Mouse (Mus musculus) 3T3-L1 (cell line): ENCODE results near the gene Mettl3.

ENCODE experiments used
- DNase-seq: peaks from one replicate; pipeline ENCODE4 v3.0.0-alpha.2; 2015; ENCODE audit warnings: low read depth, low spot score

Mettl3 gene

DNA sequence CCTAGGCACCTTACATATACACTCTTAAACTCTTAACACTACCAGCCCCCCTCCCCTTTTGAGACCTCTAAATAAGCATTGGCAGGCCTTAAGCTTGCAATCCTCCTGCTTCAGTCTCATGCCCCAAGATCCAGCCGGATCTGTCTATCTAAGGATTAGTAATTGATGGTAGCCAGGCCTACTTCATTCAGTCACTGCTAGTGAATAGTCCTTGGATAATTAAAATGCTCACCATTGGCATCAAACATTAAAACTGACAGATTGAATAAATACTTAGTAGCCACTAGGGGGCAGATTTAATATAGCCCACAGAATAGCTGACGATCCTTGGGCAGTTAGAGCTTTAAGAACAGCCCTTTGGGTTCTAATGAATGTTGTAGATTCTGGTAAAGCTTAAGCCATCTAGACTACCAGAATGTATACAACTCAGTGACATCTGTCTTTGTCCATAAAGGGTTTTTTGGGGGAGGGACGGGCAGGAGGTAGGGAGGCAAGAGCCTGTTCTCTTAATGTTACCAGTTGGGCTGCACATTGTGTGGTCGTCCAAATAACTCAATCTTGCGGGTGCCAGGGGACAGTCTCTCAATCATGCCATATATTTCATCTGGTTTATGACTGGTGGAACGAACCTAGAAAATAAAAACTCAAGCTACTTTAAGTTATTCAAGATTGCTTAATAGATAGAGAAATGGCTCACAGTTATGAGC is 9.2 kb downstream of the Mettl3 start:
- peak; percentile 72 for DNase-seq

DNA sequence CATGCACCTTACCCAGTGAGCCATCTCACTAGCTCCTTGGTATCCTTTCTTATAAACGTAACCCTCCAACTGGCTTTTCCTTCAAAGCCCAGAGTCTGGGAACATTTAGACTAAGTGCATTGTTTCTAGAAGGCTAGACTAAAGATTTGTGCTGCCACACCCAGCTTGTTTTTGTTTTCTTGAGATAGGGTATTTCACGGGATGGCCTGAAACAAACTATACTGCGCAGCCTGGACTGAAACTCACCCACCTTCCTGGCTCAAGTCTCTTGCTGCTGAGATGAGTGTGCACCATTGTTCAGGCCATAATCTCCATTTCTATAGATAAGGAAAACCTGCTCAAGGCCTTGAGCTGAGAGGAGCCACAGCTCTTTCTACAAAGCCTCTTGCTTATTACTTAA is 20.7 kb downstream of the Mettl3 start:
- no peak for DNase-seq

DNA sequence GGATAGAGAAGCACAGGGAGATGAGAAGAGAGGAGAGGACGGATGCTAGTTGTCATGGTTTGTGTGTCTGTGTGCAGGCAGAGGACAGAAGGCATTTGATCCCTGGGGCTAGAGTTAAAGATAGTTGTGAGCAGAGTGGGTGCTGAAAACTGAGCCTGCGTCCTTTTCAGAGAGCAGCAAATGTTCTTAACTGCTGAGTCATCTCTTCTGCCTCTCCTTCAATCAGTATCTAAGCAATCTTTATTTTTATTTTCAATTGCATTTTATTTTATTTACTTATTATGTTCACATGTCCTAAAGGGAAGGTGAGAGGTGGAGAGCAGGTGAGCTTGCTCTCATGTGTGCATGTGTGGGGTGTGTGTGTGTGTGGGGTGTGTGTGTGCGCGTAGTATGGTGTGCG is 21.3 kb downstream of the Mettl3 start:
- DNase-seq = no peak

DNA sequence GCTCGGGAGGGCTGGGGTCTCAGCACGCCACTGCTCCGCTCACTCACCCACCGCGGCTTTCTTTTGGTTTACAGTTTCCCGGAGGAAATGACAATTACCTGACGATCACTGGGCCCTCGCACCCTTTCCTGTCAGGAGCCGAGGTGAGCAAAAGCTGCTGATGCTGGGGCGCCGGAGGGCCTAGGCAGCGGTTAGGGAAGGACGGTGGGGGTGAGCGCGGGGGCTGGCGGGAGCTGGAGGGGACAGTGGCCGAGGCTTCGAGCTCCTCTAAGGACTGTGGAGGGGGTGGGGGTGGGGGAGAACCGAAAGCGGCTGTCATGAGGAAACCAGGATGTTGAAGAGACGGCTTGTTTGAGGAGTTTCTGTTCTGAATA is 25.2 kb downstream of the Mettl3 start:
- peak; percentile 22 for DNase-seq

DNA sequence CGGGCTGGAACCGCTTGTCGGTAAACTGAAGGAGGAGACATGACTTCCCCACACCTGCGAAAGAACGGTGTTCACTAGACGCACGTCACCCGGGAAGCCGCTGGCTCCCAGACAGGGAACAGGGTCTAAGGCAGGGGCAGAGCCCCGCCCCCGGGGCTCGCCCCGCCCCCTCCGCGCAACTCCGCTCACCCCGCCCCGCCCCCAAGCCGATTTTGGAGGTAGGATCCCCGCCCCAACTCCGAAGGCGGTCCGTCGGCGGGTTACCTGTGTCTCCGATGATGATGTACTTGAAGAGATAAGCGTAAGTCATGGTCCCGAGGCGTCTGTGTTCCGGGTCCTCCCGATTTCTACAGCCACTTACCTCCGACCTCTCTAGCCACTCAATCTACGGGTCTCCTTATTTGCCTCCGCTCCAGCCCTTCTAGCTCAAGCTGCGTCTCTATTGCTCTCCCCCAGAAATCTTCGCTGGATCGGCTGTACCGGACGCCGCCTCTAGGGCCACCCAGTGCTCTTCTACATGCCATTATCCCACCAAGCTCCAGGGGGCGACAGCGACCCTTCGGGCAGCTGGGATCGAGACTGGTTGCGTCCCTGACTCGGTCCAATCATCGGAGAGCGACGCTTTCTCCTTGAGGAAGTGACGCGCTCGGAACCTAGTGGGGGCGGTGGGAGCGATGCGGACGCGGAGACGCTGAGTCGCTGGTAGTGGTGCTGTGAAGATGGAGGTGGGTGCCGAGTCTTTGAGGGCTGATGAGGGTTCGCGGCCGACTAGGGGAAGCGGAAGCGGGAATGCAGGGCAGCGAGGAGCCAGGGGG is 25.8 kb downstream of the Mettl3 start, which contains the start of the genes Tox4 and Rab2b:
Tox4 (plus strand) TSS at position 215 of the 815 bp plus-strand sequence.
Rab2b (minus strand) TSS at position 614 of the 815 bp plus-strand sequence.
- DNase-seq = peak; percentile 99

DNA sequence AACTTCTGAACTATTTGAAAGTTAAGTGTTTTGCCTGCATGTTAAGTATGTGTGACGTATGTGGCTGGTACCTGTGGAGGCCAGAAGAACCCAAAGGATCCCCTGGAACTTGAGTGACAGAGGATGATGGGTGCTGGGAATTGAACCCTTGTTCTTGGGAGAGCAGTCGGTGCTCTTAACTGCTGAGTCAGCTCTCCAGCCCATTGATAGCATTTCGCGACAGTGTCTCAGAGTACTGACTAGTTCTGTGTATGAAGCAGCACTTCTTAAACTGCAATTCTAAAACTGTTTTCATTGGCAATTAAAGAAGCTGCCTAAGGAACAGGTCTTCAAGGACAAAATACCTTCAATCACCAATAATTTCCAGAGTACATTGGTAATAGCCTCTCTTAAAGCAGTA is 27.7 kb downstream of the Mettl3 start:
- DNase-seq = no peak

DNA sequence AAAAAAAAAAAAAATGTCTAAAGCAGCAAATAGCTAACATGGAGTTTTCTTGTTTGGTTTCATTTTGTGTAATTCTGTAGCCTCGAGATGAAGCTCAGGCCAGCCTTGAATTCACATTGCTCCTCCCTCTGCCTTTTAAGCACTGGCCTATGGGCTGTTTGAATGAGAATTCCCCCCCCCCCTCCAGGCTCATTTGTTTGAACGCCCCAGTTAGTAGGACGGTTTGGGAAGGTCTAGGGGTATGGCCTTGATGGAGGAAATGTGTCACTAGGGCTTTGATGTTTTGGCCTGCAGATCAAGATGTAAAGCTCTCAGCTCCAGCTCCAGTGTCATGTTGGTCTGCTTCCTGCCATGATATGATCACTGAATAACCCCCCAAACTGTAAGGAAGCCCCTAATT is 32.1 kb downstream of the Mettl3 start:
- no peak for DNase-seq

DNA sequence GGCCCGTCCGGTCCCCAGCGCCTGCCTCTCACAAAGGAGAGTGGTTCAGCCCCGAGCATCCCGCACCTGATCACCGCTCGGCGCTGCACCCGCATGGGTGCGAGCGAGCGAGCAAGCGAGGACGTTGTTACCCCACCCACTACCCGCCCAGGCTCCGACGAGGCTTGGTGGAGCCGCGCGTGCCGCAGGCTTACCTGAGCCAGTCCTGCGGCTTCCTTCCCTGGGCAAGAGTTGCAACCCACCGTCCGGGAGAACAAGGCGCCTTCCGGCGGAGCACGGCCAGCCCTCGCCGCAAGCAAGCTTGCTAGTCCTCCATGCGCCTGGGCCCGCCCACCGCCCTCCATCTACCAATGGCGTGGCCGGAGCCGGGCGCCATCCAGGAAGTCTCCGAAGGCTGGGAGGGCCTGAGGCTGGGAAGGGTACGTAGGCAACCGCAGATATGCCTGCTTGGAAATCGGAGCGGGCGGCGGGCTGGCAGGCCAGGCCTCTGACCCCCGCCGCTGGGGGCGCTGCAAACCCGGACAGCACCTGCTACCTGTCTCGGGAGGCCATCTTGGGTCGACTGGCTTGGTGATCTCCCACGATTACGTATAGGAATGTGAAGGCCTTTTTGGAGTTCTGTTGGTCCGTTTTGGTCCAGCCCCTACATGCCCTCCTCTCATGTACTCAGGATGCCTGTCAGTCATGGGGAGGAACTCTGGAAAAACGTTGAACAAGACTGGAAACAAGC is 47.3 kb downstream of the Mettl3 start, which contains the start of gene Chd8:
Chd8 (minus strand) TSS at position 297 of the 730 bp plus-strand sequence.
- DNase-seq = peak; percentile 98

DNA sequence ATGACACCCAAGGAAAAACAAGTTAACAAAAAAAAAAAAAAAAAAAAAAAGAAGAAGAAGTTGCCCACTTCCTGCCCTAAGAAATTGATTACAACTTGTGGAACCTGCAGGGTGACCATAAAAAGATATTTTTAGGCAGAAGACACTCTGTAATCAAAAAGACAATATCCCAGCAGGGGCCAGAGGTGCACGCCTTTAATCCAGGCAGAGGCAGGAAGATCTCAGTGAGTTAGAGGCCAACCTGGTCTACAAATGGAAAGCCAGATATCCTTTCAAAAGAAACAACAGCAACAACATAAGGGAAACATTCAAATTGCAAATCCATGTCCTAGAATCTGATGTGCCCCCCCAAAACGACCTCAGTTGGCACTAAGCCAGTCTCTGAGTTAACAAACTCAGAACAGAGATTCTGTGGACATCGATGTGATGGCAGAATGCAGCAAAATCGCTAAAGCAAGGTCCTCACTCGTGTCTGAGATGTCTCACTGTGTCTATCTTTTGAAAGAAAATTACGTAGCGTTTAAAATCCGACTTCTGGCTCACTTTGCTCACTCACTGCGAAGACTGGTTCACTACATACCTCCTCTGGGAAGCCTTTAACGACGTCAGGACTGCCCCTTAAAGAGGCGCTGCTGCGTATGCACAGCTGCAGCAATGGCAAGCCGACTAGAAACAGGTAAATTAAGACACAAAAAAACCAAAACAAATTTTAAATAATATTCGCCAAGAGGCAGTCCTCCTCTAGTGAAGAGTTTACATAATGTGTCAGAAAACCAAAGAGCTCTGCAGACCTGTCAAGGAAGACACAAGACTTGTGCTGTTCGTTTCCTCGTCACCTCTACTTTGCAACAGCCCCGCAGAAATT is 48.4 kb downstream of the Mettl3 start:
- peak; percentile 64 for DNase-seq

DNA sequence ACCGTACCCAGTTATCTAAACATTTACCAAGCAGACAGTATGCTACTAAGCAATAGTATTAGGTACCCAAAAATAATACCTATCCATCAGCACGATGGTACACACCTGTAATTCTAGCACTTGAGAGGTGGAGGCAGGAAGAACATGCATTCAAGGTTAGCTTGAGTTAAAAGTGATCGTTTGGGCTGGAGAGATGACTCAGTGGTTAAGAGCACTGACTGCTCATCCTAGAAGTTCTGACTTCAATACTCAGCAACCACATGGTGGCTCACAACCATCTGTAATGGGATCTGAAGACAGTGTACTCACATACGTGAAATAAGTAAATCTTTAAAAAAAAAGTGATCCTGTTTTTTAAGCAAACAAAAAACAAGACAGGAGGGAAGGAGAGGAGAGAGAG is 58.8 kb downstream of the Mettl3 start:
- peak; percentile 50 for DNase-seq
